Mouse (Mus musculus) brain, embryonic 14.5 days (tissue): ENCODE measurements around the gene Cavin1.

Experiments used
- CTCF ChIP-seq: fragments of 200-500 bp; IDR thresholded peaks from 2 replicates; pipeline ENCODE4 v1.5.1; 2012; ENCODE audit warnings: inconsistent platforms, mild to moderate bottlenecking, moderate library complexity, borderline replicate concordance; ENCODE audit not compliant: insufficient read depth, insufficient read length; ENCODE audit errors: extremely low read depth
- POLR2A ChIP-seq: fragments of 200-500 bp; IDR thresholded peaks from 2 replicates; pipeline ENCODE4 v1.6.1; 2012; ENCODE audit warnings: mild to moderate bottlenecking, inconsistent platforms, borderline replicate concordance; ENCODE audit not compliant: poor library complexity, insufficient read depth, insufficient read length, severe bottlenecking; ENCODE audit errors: extremely low read depth

GRCm38 (mm10) chr11:100973245-100973644, 2.6 kb upstream of the Cavin1 start:
- TF ChIP-seq CTCF (no peak), POLR2A (no peak)
